11 mouse cellular contexts compared by ENCODE assay signal in genomic region chr16:43080403-43080802, GRCm38 (mm10).
DNase-seq lines count a peak whose midpoint lies in the region; ATAC-seq lines count a peak whose summit lies in the region.
"Had no signal": no experiment of that assay in that cellular context is flagged by ENCODE, and none has a peak within 500 bp of the region (broad histone marks: within the 10 kb centered on the region; RNA-seq: fewer than 3 reads in every experiment).

No protein-coding gene starts in this region.

- H3K9ac ChIP-seq in hindbrain, embryonic 14.5 days, result no peak overlapping the region
- H3K9ac ChIP-seq in hindbrain, embryonic 11.5 days (ENCODE audit: low read depth, low read length), result no peak overlapping the region
- no peak overlapping the region for H3K9ac ChIP-seq in intestine, embryonic 16.5 days (ENCODE audit: low read depth, low read length)
- H3K9ac ChIP-seq: liver, embryonic 15.5 days had no signal

- no peaks in the 10 kb centered on the region for H3K36me3 ChIP-seq in hindbrain, embryonic 14.5 days (replicated peaks; ENCODE audit: control insufficient read depth, insufficient read depth)
- H3K36me3 ChIP-seq in hindbrain, embryonic 11.5 days (ENCODE audit: control insufficient read depth, insufficient read depth, low read length), result no peaks in the 10 kb centered on the region
- no peaks in the 10 kb centered on the region for H3K36me3 ChIP-seq in intestine, embryonic 16.5 days (ENCODE audit: control insufficient read depth, insufficient read depth, low read length)
- H3K36me3 ChIP-seq: liver, embryonic 15.5 days had no signal

- DNase-seq in hindbrain, embryonic 14.5 days (ENCODE audit: low spot score), result no peak
- DNase-seq in hindbrain, embryonic 11.5 days (ENCODE audit: low spot score), result no peak
- peak; percentile 96 for DNase-seq in brain, adult 2 months (ENCODE audit: low read depth, low spot score)
- no peak for DNase-seq in urinary bladder, postnatal 25 days (ENCODE audit: low spot score)
- no peak for DNase-seq in embryo, embryonic 9.5 days (ENCODE audit: extremely low spot score)
- no peak for DNase-seq in embryo, embryonic 10.5 days (ENCODE audit: low spot score)
- DNase-seq: thymus, adult 2 months had no signal

- ATAC-seq in hindbrain, embryonic 14.5 days (ENCODE audit: low FRiP score), result no peak
- no peak for ATAC-seq in hindbrain, embryonic 11.5 days (ENCODE audit: low FRiP score)
- peak; percentile 93 for ATAC-seq in cerebellum, adult (ENCODE audit: insufficient number of reproducible peaks, low FRiP score, low TSS enrichment)
- peak; percentile 43; the same call in 1 of the 2 replicates for ATAC-seq in intestine, embryonic 16.5 days
- ATAC-seq: inflammation-experienced regulatory T-cells, adult 6 months had no signal

- H3K4me3 ChIP-seq in hindbrain, embryonic 14.5 days (replicated peaks; ENCODE audit: low read length), result no peak overlapping the region
- H3K4me3 ChIP-seq in hindbrain, embryonic 11.5 days (ENCODE audit: low read depth, low read length), result no peak overlapping the region
- no peak overlapping the region for H3K4me3 ChIP-seq in intestine, embryonic 16.5 days (ENCODE audit: low read length)
- H3K4me3 ChIP-seq: liver, embryonic 15.5 days had no signal

- no peaks in the 10 kb centered on the region for H3K27me3 ChIP-seq in hindbrain, embryonic 14.5 days (ENCODE audit: control insufficient read depth, insufficient read depth, low read length)
- no peaks in the 10 kb centered on the region for H3K27me3 ChIP-seq in hindbrain, embryonic 11.5 days (ENCODE audit: control insufficient read depth, insufficient read depth, low read length)
- no peaks in the 10 kb centered on the region for H3K27me3 ChIP-seq in intestine, embryonic 16.5 days (replicated peaks; ENCODE audit: control insufficient read depth, insufficient read depth, low read length)
- H3K27me3 ChIP-seq: liver, embryonic 15.5 days had no signal

- H3K4me1 ChIP-seq in hindbrain, embryonic 14.5 days (replicated peaks; ENCODE audit: control insufficient read depth, insufficient read depth, low read length), result no peaks in the 10 kb centered on the region
- H3K4me1 ChIP-seq in hindbrain, embryonic 11.5 days (replicated peaks; ENCODE audit: control insufficient read depth, insufficient read depth, low read length), result no peaks in the 10 kb centered on the region
- peaks cover 6% of the 10 kb centered on the region for H3K4me1 ChIP-seq in intestine, embryonic 16.5 days (ENCODE audit: control insufficient read depth, insufficient read depth, low read length)

- 78% methylated on average over 2 of the region's 2 CpGs for WGBS in hindbrain, embryonic 14.5 days
- WGBS in hindbrain, embryonic 11.5 days, result 90% methylated on average over 2 of the region's 2 CpGs
- 53% methylated on average over 2 of the region's 2 CpGs for WGBS in intestine, embryonic 16.5 days

- H3K9me3 ChIP-seq in hindbrain, embryonic 14.5 days (ENCODE audit: control insufficient read depth, low read length), result no peaks in the 10 kb centered on the region
- H3K9me3 ChIP-seq in hindbrain, embryonic 11.5 days (ENCODE audit: control insufficient read depth, low read length), result no peaks in the 10 kb centered on the region
- H3K9me3 ChIP-seq in intestine, embryonic 16.5 days (ENCODE audit: control insufficient read depth, low read length), result no peaks in the 10 kb centered on the region
- H3K9me3 ChIP-seq: liver, embryonic 15.5 days had no signal

- H3K4me2 ChIP-seq in hindbrain, embryonic 14.5 days (replicated peaks), result no peak overlapping the region
- H3K4me2 ChIP-seq in hindbrain, embryonic 11.5 days (replicated peaks; ENCODE audit: low read depth, low read length), result no peak overlapping the region
- H3K4me2 ChIP-seq in intestine, embryonic 16.5 days (ENCODE audit: low read depth, low read length), result no peak overlapping the region
- H3K4me2 ChIP-seq: liver, embryonic 15.5 days had no signal

- peak overlapping the region; percentile 0; the same call in 1 of the 2 replicates for H3K27ac ChIP-seq in hindbrain, embryonic 14.5 days
- no peak overlapping the region for H3K27ac ChIP-seq in hindbrain, embryonic 11.5 days (ENCODE audit: low read depth, low read length)
- peak overlapping the region; percentile 15; the same call in 1 of the 2 replicates for H3K27ac ChIP-seq in intestine, embryonic 16.5 days (ENCODE audit: low read length)
- H3K27ac ChIP-seq: liver, embryonic 15.5 days had no signal

Comparison
In these comparisons a context has a peak if more than half of its experiments do, and no peak if none do; other contexts are left out.
1. ATAC-seq: peak in cerebellum, adult (single experiment) and intestine, embryonic 16.5 days (single experiment); none in hindbrain, embryonic 14.5 days (single experiment) and hindbrain, embryonic 11.5 days (single experiment).